Mouse (Mus musculus): ENCODE measurements around the gene Rtn4r. TPM values are rescaled to one million over a fixed set of nuclear protein-coding genes. Genes with fewer than 3 reads are reported as not detected.
A peak's percentile ranks its signal among the peaks of the same experiment; 100 is the strongest.

The Rtn4r gene
- under 1 TPM in 1 of 2 experiments, not detected in 1; 0.20 TPM for total RNA-seq (2021)
- long read RNA-seq, experiment 1: 0 reads
- long read RNA-seq, experiment 2: 0 reads

GRCm38 (mm10) chr16:18127241-18127861 lies at the start of gene Rtn4r:
Gene Rtn4r, plus strand, starts transcription at chr16:18127642.
- peak; percentile 65 to 78 for DNase-seq

DNA sequence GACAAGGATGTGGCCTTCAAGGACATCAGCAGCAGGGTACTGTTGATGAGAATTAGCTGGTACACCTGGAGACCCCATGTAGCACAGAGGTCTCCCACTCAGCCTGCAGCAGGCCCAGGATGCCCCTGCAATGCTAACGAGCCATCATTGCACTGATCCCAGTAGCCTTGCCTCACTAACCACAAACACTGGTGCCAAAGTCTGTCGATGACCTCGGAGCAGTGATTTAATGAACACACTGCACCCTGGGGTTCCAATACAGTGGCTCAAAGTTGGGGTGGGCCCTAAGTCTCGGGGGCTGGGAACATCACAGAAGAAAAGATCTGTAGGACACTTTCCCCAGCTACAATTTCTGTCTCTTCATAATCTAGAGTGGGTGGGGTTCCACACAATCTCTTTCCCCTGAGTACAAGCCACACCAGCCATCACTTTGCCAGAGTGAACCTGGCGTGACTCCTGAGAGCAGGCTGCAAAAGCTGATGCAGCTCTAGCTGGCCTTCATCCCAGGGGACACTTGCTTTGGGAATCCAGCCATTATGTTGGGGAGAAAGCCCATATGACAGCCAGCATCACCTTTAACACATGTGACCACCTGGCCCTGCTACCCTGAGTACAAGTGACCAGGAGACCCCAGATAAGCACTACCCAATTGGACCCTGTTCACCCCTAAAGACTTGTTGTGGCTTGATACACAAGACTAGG lies 49.0 kb upstream of the Rtn4r start:
- peak in 1 of 2 experiments; percentile 63 for DNase-seq

- no peak for DNase-seq
Observed at GRCm38 (mm10) chr16:18079300-18079699, 48.1 kb upstream of the Rtn4r start.

DNA sequence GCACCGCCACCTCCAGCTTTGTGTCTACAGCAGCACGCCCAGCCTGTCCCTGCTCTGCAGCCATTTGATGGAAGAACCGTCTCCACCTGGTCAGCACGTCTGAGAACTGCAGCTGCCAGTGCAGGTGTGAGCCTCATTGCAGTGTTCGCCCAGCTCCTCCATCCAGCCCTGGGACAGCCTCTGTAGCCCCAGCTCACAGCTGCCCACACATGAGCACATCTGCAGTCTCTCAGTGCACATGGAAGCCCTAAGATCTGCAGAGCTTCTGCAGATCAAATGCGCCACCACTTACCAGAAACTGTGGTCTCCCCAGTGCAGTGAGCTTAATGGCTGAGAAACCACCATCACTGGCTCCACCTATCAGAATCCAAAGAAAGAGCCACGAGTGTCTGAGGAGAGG lies 47.3 kb upstream of the Rtn4r start:
- DNase-seq: no peak

DNA sequence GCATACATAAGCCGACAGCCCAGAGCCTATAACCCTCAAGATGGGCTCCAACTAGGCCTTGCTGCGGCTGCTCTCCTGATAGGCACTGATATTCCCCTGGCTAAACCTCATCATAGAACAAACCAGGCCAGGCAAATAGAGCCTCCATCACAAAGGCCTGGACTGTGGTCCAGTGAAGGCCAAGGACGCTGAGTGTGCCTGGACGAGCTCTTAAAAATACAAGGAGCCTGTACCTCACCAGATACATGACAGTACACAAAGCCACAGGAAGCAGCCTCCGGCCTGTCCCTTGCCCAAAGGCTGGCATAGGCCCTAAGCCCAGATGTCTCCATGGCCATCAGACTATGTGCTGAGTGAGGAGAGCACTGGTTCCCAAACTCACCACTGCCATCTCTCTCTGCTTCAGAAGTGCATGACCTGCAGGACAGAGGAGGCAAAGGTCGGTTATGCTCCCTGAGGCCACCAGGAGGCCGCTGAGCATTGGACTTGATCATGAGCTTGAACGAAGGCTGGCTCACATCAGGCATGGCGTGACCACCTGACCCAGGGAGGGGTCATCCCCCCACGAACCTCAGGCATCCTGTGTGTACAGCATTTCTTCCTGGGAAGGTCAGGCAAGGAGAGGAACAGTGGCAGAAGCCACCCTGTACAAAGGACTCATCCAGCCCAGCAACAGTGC lies 46.2 kb upstream of the Rtn4r start:
- peak in 1 of 2 experiments; percentile 47 for DNase-seq

GRCm38 (mm10) chr16:18082291-18082690 lies 45.2 kb upstream of the Rtn4r start:
- DNase-seq: peak in 1 of 2 experiments; percentile 44

DNA sequence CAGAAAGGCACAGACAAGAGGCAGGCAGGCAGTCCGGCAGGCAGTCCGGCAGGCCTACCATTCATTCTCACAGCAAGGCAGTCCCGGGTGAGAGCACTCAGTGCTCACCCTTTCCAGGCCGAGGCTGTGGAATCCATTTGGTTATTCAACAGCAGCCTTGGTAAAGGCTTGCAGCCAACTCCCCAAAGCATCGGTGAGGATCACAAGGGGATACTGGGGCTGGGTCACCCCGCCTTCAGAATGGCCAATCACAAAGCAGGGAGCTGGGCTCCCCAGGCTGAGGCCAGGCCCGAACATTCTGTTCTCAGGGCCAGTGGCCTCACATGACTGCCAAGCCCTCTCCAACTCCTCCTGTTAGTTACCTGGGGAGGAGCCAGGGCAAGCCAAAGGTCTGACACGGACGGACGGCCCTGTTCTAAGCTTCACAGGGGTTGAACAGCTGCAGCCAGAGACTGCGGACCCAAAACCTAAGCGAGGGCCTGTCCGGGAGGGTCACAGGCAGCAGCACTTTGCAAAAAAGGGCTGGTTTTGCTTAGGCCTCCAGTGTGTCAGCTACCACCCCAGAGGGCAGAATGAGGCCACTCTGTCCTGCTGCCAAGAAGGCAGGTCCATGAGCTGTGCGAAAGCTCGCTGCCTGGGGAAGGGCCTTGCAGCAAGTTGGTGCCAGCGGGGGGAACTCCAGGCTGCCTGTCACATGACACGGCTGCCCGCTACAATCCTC lies 44.1 kb upstream of the Rtn4r start:
- peak; percentile 78 to 85 for DNase-seq

DNA sequence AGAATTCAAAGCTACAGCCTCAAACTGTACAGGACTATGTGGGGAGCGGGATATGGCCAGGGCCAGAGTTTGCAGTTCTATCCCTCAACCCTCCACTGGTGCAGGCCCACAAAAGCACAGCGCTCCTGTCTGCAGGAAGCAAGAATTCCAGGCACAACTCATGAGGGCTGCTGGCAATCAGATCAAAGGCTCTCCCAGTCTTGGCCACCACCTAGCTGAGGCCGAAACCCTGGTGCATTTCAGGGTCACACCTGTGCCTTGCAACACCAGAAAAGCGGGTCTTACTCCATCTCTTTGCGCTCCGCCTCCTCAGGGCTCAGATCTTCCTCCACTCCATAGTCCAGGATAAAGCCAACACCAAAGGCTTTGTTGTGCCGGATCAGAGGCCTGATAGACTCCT lies 43.2 kb upstream of the Rtn4r start:
- DNase-seq: peak in 1 of 2 experiments; percentile 46

DNA sequence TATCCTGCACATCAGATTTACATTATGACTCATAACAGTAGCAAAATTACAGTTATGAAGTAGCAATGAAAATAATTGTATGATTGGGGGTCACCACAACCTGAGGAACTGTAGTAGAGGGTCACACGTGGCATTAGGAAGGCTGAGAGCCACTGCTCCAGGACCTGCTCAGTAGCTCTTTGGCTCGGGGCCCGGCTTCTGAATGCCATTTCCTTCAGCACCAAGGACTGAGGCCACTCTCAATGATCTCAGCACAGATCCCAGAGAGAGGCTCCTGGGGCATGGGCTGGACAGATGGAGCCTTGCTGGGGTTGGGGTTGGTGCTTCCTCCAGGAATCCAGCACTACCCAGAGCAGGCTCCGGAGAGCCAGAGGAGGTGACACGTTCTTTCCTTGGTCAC lies 40.3 kb upstream of the Rtn4r start:
- peak; percentile 83 to 88 for DNase-seq

GRCm38 (mm10) chr16:18096348-18096747 lies 31.1 kb upstream of the Rtn4r start:
- DNase-seq: no peak

DNA sequence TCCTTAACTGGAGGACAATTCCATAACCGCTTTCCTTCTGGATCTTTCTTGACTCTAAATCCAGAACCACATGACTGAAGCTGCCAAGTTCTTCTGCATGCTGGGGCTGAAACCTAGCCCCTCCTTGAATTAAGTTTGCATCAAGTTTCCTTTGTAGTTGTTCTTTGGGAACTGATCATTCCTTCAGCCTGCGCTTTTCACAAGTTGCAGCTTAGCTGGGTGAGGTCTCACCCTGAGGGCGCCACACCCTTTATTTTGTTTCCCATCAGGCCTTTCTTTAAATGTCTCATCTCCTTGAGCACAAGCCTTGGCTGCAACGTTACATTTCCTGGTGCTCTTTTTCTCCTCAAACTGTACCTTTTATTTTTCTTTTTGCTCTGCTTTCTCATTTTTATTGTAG lies 24.6 kb upstream of the Rtn4r start:
- no peak for DNase-seq

DNA sequence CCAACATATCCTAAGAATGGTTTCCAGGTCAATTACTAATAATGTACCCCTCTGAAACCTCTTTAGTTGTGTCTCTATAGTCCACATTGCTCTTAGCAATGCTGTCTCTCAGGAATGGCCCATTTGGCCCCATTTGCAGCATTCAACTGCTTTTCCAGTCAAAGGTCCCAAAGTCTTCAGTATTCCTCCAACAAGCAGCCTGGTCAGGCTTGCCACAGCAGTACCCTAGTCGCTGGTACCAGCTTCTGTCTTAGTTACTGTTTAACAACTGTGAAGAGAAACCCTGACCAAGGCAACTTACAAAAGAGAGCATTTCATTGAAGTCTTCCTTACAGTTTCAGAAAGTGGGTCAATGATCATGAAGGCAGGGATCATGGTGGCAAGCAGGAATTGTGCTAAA lies 24.1 kb upstream of the Rtn4r start:
- no peak for DNase-seq

DNA sequence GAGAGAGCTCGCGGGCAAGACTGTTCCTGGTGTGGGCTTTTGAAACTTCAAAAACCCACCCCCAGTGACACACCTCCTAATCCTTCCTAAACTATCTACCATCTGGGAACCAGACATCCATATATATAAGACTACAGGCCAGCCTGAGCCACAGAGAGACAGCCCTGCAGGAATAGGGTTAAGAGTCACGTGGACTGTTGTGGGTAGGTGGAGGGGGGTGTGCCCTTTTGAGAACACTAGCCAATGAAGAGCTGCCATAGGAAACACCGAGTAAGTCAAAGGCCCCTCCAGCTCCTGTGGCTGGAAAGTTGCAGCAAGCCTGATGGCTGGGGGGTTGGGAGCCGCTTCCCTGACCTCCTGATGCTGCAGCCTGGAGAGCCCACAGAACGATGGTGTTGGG lies 23.6 kb upstream of the Rtn4r start:
- no peak for DNase-seq

GRCm38 (mm10) chr16:18108221-18108966 lies 19.0 kb upstream of the Rtn4r start:
- DNase-seq: peak; percentile 82 to 83

DNA sequence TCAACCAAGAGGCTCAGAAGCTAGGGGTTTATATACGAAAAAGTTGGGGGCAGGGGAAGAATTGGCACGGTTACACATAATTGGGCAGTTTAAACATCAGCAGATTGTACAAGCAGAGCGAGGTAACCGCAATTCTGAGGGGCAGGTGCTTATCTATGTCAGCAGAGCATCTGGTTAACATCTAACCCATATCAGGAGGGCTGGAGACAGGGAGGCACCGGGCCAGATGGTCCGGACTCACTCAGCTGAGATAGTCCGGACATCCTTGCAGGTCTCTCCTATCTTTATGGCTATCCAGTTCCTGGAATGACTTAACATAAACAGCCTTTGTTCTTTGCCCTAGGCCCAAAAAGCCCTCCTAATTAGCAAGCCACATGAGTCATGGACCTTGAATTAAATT lies 16.4 kb upstream of the Rtn4r start:
- no peak for DNase-seq

DNA sequence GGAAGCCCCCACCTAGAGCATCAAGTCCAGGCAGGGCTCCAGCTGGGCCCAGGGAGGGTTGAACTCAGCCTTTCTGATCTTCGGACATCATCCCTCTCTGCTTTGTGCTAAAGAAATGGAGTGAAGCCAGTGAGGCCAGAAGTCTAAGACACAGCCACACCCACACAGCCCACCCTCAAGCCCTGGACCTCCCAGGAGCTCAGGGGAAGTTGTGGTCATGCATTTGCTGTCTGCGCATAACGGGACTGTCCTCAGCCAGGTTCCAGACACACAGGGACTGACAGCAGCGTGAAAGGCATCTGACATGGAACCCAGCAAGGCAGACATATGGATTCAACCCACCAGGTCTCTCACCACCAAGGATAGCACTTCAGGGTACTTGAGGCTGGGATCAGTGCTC lies 11.0 kb upstream of the Rtn4r start:
- no peak for DNase-seq

GRCm38 (mm10) chr16:18118285-18118684 lies 9.2 kb upstream of the Rtn4r start:
- no peak for DNase-seq

- DNase-seq: peak; percentile 36 to 66
Observed at GRCm38 (mm10) chr16:18119031-18119730, 8.3 kb upstream of the Rtn4r start.

- DNase-seq: no peak
Observed at GRCm38 (mm10) chr16:18122740-18123139, 4.7 kb upstream of the Rtn4r start.

DNA sequence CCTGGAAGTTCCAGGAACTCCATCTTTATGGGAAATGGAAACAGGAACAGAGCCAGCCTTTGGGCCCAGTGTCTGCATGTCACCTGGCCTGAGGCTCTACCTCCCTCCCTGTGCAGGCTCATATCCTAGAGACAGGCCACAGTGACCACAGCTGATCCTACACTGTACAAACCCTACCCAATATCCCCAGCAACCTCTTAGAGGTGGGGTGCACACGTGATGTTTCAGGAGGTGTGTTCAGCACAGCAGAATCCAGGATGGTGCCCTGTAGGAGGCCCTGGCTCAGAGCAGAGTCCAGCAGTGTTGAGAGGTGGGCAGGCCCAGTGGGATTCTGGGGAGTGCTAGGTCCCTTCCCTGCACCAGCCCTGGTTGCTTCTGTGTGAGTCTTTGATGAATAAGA lies 4.0 kb upstream of the Rtn4r start:
- DNase-seq: no peak

DNA sequence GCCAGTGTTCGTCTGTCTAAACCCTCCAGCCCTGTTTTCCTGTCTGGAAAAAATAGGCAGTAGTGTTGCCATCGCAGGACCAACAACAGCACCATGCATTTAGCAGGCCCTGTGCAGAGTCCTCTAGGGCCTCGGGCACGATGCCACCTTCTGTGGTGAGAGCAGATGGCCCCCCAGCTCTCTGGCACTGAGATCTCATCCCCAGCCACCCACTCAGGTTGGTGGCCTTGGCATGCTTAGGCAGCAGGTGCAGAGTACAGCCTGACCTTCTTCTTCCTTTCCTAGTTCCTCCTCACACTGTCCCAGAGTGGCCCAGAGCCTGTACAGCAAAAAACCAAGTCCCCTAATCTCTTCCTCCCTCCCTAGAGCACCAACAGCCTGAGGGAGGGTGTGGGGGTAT lies 3.4 kb upstream of the Rtn4r start:
- DNase-seq: no peak

All from adrenal gland, postnatal 36 days (tissue).